Mouse (Mus musculus) ES-E14 (cell line): ENCODE measurements around the gene Sbsn.

Source experiments
- CHD2 ChIP-seq: IDR thresholded peaks from 2 replicates; pipeline ENCODE4 v1.6.1; 2014; ENCODE audit warnings: mild to moderate bottlenecking, low read depth, low read length, inconsistent platforms
- HCFC1 ChIP-seq: IDR thresholded peaks from 2 replicates; pipeline ENCODE4 v1.6.1; 2012; ENCODE audit warnings: low read length, inconsistent platforms, borderline replicate concordance; ENCODE audit not compliant: insufficient read depth

GRCm38 (mm10) chr7:30707441-30707840, 43.8 kb upstream of the Sbsn start:
- no peak for TF ChIP-seq HCFC1
- no peak for TF ChIP-seq CHD2
